Mouse (Mus musculus): Measurements from ENCODE around the gene Pou5f2. TPM values are rescaled to one million over a fixed set of nuclear protein-coding genes. Genes with fewer than 3 reads are reported as not detected.

The Pou5f2 gene
- polyA plus RNA-seq (2012), result 0.05 TPM in 1 of 2 replicates, not detected in the other

GRCm38 (mm10) chr13:78024683-78025294, at the start of gene Pou5f2:
TSS of gene Pou5f2 (plus strand) at chr13:78024902.
- H3K27me3 ChIP-seq (ENCODE audit: control insufficient read depth), result no peaks in the 10 kb centered on the region
- TF ChIP-seq GATA1 (IDR thresholded peaks at IDR 0.05; ENCODE audit: low read length) (no peak), TAL1 (IDR thresholded peaks at IDR 0.05; ENCODE audit: low read length) (no peak)
- no peak within 1 kb of the TSS for H3K4me3 ChIP-seq (replicated peaks)
- H3K9me3 ChIP-seq (ENCODE audit: control insufficient read depth, low read length), result no peaks in the 10 kb centered on the region
- no peaks in the 10 kb centered on the region for H3K36me3 ChIP-seq (ENCODE audit: control insufficient read depth)
- H3K4me1 ChIP-seq (ENCODE audit: control insufficient read depth), result peaks cover 5% of the 10 kb centered on the region

GRCm38 (mm10) chr13:77976248-77976647, 48.5 kb upstream of the Pou5f2 start:
- no peaks in the 10 kb centered on the region for H3K9me3 ChIP-seq (ENCODE audit: control insufficient read depth, low read length)
- no peaks in the 10 kb centered on the region for H3K36me3 ChIP-seq (ENCODE audit: control insufficient read depth)
- H3K4me1 ChIP-seq (ENCODE audit: control insufficient read depth), result no peaks in the 10 kb centered on the region
- TF ChIP-seq GATA1 (IDR thresholded peaks at IDR 0.05; ENCODE audit: low read length) (no peak), TAL1 (IDR thresholded peaks at IDR 0.05; ENCODE audit: low read length) (no peak)
- no peaks in the 10 kb centered on the region for H3K27me3 ChIP-seq (ENCODE audit: control insufficient read depth)
- no peak overlapping the region for H3K4me3 ChIP-seq (replicated peaks)

DNA sequence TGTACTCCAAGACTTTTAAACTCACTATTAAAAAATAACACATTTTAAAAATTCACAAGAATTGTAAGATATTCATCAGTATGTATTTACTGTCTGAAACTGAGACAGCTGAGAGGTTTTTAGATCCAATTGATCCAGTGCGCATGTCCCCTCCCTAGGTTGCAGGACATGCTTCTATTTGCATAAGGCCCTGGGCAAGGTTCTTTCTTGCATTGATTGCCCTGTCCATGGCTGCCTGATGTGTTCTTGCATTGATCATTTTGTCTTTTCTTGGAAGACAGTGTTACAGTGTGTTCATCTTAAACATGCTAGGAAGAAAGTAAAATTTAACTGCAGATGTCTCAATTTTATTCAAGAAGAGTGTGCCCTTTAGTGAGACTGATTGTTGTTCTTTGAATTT, 47.6 kb upstream of the Pou5f2 start:
- Histone ChIP-seq H3K9me3 (ENCODE audit: control insufficient read depth, low read length) (no peaks in the 10 kb centered on the region), H3K4me1 (ENCODE audit: control insufficient read depth) (no peaks in the 10 kb centered on the region), H3K27me3 (ENCODE audit: control insufficient read depth) (no peaks in the 10 kb centered on the region), H3K36me3 (ENCODE audit: control insufficient read depth) (no peaks in the 10 kb centered on the region), H3K4me3 (replicated peaks) (no peak overlapping the region)
- TF ChIP-seq TAL1 (IDR thresholded peaks at IDR 0.05; ENCODE audit: low read length) (no peak), GATA1 (IDR thresholded peaks at IDR 0.05; ENCODE audit: low read length) (no peak)

DNA sequence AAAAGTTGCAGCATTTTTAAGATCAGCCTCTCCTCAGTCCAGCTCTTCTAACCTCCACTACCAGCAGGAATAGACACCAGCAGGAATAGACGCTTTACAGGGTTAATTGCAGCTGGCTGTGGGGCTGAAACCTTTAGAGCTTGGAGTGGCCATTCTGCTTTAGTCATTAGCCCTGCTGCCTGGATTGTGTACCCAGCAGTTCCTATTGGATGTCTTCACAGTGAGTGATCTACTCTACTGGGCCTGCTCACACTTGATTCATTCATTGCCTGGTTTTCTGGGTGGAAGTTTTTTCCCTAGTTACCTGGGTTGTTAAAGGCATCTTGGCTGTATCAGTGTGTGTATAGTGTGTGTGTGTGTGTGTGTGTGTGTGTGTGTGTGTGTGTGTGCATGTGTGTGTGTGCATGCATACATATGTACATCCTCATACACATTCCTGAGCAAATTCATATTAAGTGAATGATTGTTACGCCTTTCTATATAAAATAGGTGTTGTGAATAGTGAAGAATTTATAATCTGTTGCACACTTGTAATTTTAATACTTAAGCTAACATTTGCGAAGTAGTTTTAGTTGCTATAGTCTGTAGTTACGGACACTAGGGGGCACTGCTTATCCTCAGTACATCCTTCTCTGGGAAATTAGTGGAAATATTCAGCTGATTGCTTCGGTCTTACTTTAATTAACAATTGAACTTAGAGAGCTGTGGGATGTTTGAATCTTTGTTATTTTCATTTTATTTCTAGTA, 42.4 kb upstream of the Pou5f2 start:
- Histone ChIP-seq H3K4me1 (ENCODE audit: control insufficient read depth) (no peaks in the 10 kb centered on the region), H3K27me3 (ENCODE audit: control insufficient read depth) (no peaks in the 10 kb centered on the region), H3K9me3 (ENCODE audit: control insufficient read depth, low read length) (no peaks in the 10 kb centered on the region), H3K36me3 (ENCODE audit: control insufficient read depth) (no peaks in the 10 kb centered on the region), H3K4me3 (replicated peaks) (no peak overlapping the region)
- TF ChIP-seq GATA1 (IDR thresholded peaks at IDR 0.05; ENCODE audit: low read length) (no peak), TAL1 (IDR thresholded peaks at IDR 0.05; ENCODE audit: low read length) (no peak)

DNA sequence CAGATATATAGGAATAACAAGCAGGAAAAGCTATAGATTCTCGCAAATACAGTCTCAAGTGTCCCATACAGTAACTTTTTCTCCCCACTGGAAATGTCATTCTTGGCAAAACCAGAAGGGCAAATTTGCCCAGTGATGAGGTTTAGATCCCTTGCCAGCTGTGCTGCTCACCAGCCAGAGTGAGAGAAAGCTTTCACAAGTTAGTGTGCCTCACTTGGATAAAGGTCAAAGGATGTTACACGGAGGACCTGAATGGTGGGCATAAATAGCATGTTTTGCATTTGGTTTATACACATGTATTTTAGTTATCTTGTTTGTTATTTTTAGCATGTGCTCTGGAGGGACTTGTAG, 41.9 kb upstream of the Pou5f2 start:
- no peaks in the 10 kb centered on the region for H3K27me3 ChIP-seq (ENCODE audit: control insufficient read depth)
- H3K36me3 ChIP-seq (ENCODE audit: control insufficient read depth), result no peaks in the 10 kb centered on the region
- TF ChIP-seq GATA1 (IDR thresholded peaks at IDR 0.05; ENCODE audit: low read length) (no peak), TAL1 (IDR thresholded peaks at IDR 0.05; ENCODE audit: low read length) (no peak)

DNA sequence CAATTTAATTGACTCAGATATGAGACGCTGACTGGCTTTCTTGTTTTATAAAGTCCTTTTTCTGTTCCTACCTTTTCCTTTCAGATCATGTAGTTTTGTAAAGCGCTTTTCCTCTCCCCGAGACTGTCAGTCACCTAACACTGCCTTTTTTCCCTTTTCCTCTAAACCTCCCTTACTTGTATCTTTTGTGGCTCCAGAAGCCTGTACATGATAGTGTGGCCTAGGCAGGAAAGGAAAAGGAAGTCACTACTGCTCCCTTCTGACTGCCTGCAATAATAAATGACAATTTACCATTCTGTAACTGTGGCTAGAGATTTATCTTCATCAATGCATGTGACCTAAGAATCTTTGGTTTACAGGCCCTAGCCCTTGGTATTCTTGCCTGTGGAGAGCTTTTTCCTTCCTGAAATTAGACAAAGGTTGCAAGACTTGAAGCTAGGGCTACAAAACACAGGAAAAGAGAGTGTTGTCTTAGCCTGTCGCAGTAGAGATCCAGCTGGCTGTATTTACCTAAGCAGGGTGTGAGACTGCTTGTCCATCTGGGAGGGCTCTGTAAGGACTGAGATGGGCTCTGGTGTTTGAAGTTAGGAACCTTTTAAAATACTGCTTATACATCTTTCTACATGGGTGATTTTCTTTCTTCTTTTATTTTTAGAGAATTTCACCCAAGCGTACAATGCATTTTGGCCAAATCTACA, 33.4 kb upstream of the Pou5f2 start:
- Histone ChIP-seq H3K4me1 (ENCODE audit: control insufficient read depth) (no peaks in the 10 kb centered on the region), H3K9me3 (ENCODE audit: control insufficient read depth, low read length) (no peaks in the 10 kb centered on the region), H3K27me3 (ENCODE audit: control insufficient read depth) (no peaks in the 10 kb centered on the region), H3K4me3 (replicated peaks) (no peak overlapping the region), H3K36me3 (ENCODE audit: control insufficient read depth) (no peaks in the 10 kb centered on the region)
- TF ChIP-seq GATA1 (IDR thresholded peaks at IDR 0.05; ENCODE audit: low read length) (no peak), TAL1 (IDR thresholded peaks at IDR 0.05; ENCODE audit: low read length) (no peak)

More for the DNA sequence above, 41.9 kb upstream of the Pou5f2 start:
- H3K4me3 ChIP-seq (replicated peaks), result no peak overlapping the region
- no peaks in the 10 kb centered on the region for H3K4me1 ChIP-seq (ENCODE audit: control insufficient read depth)
- H3K9me3 ChIP-seq (ENCODE audit: control insufficient read depth, low read length), result no peaks in the 10 kb centered on the region

DNA sequence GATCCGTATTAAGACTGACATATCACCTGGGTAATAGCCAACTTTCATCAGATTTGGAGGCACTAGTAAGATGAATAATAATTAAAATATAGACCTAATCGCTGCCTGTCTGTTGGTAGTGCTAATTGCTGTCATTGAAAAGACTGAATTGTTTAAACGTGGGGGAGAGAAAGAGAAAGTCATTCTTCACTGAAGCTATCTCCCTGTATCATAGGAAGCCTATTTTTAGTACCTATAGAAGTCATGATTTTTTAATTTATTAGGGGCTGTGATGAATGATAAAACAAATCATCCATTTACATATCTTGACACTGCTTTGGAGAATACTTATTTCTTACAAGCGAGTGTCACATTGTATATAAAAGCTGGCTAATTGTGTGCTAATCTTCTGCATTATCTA, 20.1 kb upstream of the Pou5f2 start:
- Histone ChIP-seq H3K9me3 (ENCODE audit: control insufficient read depth, low read length) (no peaks in the 10 kb centered on the region), H3K4me3 (replicated peaks) (no peak overlapping the region), H3K4me1 (ENCODE audit: control insufficient read depth) (no peaks in the 10 kb centered on the region), H3K36me3 (ENCODE audit: control insufficient read depth) (no peaks in the 10 kb centered on the region), H3K27me3 (ENCODE audit: control insufficient read depth) (no peaks in the 10 kb centered on the region)
- TF ChIP-seq GATA1 (IDR thresholded peaks at IDR 0.05; ENCODE audit: low read length) (no peak), TAL1 (IDR thresholded peaks at IDR 0.05; ENCODE audit: low read length) (no peak)

GRCm38 (mm10) chr13:78005344-78005743, 19.4 kb upstream of the Pou5f2 start:
- H3K4me1 ChIP-seq (ENCODE audit: control insufficient read depth), result no peaks in the 10 kb centered on the region
- no peak overlapping the region for H3K4me3 ChIP-seq (replicated peaks)
- no peaks in the 10 kb centered on the region for H3K27me3 ChIP-seq (ENCODE audit: control insufficient read depth)
- H3K36me3 ChIP-seq (ENCODE audit: control insufficient read depth), result no peaks in the 10 kb centered on the region; the same call in 1 of the 2 replicates
- no peak for TF ChIP-seq TAL1 (IDR thresholded peaks at IDR 0.05; ENCODE audit: low read length)
- no peak for TF ChIP-seq GATA1 (IDR thresholded peaks at IDR 0.05; ENCODE audit: low read length)
- no peaks in the 10 kb centered on the region for H3K9me3 ChIP-seq (ENCODE audit: control insufficient read depth, low read length)

- Histone ChIP-seq H3K4me3 (replicated peaks) (no peak overlapping the region), H3K4me1 (ENCODE audit: control insufficient read depth) (no peaks in the 10 kb centered on the region), H3K9me3 (ENCODE audit: control insufficient read depth, low read length) (no peaks in the 10 kb centered on the region), H3K36me3 (ENCODE audit: control insufficient read depth) (no peaks in the 10 kb centered on the region; the same call in 1 of the 2 replicates), H3K27me3 (ENCODE audit: control insufficient read depth) (no peaks in the 10 kb centered on the region)
- TF ChIP-seq GATA1 (IDR thresholded peaks at IDR 0.05; ENCODE audit: low read length), result no peak
- TF ChIP-seq TAL1 (IDR thresholded peaks at IDR 0.05; ENCODE audit: low read length), result no peak
Observed at GRCm38 (mm10) chr13:78010176-78010575, 14.5 kb upstream of the Pou5f2 start.
